Mouse (Mus musculus) fibroblast of lung, adult 2 months (primary cell): ENCODE data around the gene Ppt2.

Experiments
- DNase-seq: peaks from one replicate; pipeline ENCODE4 v3.0.0-alpha.2; 2011; ENCODE audit warnings: low read depth

Ppt2 gene

GRCm38 (mm10) chr17:34655581-34655991 is 27.3 kb upstream of the Ppt2 start:
- DNase-seq = peak; percentile 93

DNA sequence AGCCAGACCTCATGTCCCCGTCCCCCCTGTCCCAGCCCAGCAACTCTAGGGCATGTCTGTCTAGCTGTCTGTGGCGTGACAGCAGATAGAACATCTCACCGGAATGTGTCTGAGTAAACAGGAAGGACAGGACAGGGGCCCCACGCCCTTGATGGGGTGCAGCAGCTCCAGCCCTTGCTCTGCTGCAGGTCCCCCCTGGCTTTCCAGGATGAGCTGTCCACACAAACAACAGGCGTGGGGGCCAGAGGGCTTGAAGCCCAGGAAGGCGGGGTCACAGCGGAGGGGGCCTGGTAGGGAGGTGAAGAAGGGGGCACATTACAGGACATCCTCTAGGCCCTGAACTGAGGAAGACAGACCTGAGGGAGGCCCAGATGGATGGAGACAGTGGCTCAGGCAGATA is 26.9 kb upstream of the Ppt2 start:
- DNase-seq = no peak

- DNase-seq = no peak
These were observed 26.1 kb upstream of the Ppt2 start for GRCm38 (mm10) chr17:34654392-34654791.

- DNase-seq = no peak
These were observed 25.5 kb upstream of the Ppt2 start for GRCm38 (mm10) chr17:34653746-34654285.

- DNase-seq = no peak
These were observed 24.7 kb upstream of the Ppt2 start for GRCm38 (mm10) chr17:34652985-34653384.

DNA sequence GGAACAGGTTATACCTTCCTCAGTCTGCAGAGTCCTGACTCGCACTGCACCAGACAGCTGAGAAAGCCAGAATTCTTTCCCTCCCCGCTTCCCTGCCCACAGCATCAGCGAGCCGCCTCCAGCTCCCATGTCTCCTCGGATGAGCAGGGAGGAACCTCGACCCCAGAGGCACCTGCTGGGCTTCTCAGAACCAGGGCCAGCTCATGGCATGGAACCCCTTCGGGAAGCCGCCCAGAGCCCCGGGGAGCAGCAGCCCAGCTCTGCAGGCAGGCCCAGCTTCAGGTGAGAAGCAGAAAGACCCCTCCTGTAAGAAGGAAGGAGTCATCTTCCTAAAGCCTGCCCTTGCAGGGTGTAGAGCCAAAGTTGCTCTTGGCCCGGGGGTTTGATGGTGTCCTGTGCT is 24.2 kb upstream of the Ppt2 start:
- no peak for DNase-seq

- no peak for DNase-seq
These were observed 23.4 kb upstream of the Ppt2 start for GRCm38 (mm10) chr17:34651507-34652221.

GRCm38 (mm10) chr17:34650781-34651180 is 22.5 kb upstream of the Ppt2 start:
- no peak for DNase-seq

DNA sequence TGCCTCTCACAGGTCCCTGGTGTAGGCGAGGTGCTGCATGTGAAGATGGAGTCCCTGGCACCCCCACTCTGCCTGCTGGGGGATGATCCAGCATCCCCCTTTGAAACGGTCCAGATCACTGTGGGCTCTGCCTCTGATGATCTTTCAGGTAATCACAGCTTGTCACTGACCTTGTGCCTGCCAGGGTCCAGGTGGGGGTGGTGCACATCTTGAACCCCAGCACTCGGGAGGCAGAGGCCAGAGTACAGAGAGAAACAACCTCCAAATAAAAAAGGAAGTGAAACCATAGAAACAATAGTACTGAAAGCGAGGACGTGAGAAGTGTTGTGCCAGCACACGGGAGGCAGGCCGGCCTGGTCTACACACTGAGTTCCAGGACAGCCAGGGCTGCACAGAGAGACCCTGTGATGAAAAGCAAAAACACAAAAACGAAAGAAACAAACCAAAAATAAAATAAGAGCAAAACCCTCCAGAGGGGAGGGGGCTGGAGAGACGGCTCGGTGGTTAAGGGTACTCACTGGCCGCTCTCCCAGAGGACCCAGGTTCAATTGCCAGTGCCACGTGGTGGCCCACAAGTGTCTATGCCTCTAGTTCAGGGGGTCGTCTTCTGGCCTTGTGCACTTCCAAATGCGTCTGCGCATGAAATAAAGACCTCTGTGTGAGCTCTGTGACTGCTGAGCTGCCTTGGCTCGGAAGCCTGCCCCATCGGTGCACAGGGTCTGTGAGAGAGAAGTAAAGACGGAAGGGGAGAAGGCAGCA is 21.0 kb upstream of the Ppt2 start:
- no peak for DNase-seq

DNA sequence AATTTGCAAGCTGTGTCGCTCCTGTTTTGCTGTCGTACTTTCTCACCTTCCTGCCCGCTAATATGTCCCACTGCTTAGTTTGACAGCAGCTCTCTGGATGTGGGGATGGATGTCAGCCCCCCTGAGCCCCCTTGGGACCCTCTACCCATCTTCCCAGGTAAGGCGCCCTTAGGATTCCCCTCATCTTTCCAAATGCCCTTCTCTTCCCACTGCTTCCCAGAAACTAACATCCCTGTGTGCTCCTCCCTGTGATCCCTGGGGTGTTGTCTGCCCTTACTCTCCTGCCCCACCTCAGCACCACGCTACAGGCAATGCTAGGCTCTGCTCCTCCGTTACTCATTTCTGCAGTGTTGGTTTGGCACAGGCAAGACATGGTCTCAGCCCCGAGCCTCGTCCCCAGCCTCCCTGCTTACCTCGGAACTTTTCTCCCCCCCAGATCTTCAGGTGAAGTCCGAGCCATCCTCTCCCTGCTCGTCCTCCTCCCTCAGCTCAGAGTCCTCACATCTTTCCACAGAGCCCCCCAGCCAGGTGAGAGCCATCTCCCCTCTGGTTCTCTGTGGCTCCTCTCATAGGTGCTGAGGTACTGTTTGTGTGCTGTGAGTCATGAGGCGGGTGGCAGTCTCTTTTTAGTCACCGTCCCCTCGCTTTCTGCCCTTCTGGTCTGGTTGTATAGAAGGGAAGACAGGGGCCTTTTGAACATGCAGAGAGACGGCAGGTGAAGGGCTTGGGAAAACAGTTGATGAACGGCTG is 20.0 kb upstream of the Ppt2 start:
- no peak for DNase-seq

DNA sequence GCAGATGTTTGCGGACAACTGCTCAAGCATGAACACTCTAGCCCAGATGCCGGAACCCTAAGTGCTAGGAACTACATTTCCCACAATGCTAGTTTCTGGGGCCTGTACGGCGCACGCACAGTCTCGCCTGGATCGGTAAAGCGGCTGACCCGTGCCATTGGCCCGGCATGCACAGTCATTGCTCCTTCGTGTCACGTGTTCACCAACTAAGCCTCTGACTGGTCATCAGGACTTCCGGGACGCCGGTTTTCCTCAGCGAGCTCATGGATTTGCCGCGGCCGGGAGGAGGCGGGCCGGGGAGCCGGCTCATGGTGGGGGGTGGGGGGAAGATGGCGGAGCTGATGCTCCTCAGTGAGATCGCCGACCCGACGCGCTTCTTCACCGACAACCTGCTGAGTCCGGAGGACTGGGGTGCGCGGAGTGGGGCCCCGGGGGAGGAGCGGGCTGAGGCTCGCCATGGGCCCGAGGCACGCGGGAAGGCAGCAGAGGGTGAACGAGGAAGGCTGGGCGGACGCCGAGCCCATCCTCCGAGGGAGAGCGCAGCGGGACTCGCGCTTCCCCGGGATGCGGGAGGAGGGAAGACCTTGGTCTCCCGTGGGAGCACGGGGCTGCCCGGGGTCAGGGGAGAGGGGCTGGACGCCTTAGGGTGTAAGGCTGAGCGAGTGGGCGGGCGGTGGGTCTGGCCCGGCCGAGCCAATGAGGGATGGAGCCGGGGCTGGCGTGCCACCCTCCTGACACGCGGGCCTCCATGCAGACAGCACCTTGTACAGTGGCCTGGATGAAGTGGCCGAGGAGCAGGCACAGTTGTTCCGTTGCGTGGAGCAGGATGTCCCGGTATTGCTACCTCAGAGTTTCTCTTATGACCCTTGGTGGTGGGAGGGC is 18.8 kb upstream of the Ppt2 start, which contains the start of gene Atf6b:
TSS of gene Atf6b (plus strand) at position 241 of the 882 bp plus-strand sequence.
- DNase-seq = peak; percentile 93

DNA sequence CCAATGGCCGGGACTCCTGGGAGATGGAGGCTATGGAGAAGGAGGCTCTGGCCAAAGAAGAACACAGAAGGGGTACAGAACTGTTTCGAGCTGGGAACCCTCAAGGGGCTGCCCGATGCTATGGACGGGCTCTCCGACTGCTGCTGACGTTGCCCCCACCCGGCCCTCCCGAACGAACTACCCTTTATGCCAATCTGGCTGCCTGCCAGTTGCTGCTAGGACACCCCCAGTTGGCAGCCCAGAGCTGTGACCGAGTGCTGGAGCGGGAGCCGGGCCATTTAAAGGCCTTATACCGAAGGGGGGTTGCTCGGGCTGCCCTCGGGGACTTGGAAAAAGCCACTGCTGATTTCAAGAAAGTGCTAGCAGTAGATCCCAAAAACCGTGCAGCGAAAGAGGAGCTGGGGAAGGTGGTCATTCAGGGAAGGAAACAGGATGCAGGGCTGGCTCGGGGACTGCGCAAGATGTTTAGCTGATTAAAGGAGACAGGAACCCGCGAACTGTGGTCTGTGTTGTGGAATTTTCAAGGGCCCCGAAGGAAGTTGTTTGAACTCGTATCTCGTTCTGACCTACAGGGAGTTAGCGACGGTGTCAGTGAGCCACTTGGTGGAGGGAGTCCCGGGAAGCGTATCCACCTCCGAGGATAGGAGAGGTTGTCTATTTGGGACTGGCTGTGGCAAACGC is 17.7 kb upstream of the Ppt2 start:
- no peak for DNase-seq

DNA sequence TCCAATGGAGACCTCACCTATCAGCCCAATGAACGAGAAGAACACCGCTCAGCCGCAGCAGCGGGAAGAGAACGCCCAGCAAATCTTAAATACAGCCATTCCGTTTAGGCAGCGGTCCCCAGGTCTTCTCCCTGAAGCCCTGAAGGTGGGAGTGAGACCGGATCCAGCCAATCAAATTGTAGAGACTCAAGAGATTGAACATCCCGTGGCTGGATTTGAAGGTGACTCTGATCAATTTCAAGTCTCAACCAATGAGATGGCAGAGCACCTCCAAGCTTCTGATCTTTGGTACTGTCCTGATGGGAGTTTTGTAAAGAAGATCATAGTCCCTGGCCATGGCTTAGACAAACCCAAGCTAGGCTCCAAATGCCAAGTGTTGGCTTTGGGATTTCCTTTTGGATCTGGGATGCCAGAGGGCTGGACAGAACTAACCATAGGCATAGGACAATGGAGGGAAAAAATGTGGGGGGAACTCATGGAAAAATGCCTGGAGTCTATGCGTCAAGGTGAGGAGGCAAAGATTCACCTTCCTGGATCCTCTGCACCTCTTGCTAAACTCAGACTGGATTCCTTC is 17.0 kb upstream of the Ppt2 start:
- DNase-seq = no peak

DNA sequence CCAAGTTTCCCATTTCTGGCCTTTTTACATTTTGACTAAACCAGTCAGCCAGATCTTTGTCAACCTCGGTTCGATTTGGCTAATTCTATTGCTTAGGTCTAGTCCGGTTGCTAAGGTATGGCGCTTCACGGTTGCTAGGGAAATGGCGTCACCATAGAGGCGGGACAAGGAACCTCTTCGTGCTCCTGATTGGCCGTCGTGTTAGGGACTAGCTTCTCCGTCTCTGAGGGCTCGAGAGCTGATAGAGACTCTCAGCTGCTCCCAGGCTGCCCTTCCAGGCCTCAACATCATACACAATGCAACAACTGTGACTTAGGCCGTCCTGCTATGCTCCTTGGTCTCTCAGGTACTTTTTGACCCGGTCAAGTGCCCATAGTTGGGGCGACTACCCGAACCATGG is 16.3 kb upstream of the Ppt2 start, which contains the start of gene Fkbpl:
TSS of gene Fkbpl (plus strand) at position 157 of the 400 bp plus-strand sequence.
- peak; percentile 93 for DNase-seq

DNA sequence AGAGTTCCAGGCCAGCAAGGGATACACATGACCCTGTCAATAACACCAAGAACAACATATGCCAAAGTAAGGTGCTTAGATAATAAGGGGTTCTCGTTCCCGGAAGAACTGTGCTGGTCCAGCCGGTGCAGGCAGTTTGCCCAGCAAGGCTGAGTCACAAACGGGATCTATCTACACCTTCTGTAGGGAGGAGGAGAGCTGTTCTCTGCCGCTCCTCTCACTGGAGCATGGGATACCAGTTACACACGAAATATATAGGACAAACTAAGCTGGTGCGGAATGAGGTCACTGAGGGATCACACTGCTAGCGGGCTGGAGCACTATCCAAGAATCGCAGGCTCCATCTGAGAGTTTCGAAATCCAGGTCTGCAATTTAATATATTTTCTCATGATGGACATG is 15.6 kb upstream of the Ppt2 start:
- DNase-seq = no peak

DNA sequence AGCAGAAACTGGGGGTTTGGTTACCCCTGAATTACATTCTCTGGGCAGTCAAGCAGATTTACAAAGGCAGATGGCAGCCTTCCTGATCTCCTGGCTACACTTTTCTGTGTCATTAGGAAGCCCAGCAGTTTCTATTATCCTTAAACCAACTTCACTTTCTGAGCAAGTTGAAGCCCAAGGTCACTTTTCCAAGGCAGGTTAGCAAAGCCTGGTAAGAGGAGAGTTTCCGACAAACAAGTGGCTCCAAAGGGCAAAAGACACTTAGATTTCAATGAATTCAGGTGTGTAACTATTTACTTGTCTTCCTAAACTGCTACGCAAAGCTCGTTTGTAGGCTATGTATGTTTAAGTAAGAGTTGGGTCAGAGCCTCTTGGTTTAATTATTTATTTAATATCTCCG is 15.1 kb upstream of the Ppt2 start:
- DNase-seq = no peak

DNA sequence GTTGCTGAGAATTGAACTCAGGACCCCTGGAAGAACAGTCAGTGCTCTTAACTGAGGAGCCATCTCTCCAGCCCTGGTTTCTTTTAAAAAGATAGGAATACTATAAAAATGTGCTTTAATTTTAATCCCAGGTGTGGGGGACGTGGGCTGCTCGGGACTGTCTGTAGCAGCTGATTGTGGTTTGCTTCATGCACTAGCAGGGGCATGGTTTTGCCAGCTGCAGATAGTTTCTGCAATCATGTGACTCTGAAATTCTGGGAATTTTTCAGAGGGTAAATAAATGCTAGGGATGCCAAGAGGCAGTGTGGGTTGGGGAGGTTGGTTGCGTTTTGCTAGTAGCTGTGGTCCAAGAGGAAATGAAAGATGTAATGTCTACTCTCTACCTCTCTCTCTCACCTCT is 13.6 kb upstream of the Ppt2 start:
- DNase-seq = no peak

DNA sequence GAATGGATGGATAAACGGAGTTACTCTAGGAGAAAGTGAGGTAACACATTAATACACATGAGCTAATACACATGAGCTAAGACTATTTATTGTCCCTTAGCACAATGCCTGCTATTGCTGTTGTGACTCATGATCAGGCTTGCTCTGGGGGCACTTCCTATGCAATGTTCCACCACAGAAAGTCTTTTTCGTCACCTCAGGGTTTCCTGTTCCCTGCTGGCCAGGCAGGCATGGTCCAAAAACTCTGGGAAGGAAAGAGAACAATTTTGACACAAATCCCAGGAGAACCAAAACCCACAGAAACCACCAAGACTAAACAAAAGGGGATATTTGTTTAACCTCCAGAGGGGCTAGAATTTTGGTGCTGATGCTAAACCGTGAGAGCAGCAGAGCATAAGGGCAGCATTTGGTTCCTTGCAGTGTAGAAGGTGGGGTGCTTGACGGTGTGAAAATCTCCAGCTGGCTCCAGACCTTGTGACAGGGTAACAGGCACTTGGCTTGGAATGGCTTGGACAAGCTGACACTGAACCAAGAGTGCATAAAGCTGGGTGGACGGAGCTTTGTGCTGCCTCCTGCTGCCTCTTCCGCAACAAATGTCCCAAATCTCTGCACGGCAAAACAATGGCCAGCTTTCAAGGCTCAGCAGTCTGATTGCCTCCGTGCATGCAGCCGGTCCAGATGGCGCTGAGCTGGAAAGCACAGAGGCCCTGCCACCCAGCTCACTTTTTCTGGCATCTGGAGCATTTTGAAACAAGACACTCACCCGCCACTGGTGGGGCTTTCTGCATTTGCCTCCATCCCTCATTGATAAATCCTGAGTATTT is 12.7 kb upstream of the Ppt2 start:
- DNase-seq = peak; percentile 97

DNA sequence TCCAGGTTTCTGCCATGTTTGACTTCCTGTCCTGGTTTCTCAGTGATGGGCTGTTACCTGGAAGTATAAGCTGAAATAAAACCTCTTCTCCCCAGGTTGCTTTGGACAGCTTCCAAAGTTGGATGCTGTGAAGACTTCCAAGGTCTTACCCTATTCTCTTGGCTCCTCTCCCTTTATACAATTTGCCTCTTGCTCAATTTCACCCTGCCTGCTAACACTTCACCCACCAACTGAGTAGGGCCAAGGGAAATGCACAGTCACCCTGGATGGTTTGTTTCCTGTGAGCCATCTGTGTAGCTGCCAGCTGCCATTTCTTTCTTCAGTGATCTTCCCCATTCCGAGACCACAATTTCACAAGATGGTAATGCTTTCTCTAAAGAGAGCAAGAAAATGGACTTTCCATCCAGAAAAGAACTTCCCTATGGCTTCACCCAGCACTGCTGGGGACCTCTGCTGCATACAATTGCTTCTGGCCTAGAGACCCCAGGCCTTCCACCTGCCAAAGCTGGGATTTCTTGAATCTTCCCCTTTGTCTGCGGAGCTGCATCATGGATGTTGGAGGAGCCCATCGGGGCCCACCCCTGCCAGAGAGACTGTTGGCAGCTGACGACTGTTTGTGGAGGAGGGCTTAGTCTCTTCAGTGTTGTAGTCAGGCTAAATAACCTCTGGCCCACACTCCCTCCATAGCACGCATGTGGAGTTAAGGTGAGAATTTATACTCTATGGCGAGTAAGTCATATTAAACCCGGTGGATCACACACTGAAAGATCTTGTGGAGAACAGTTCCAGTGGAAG is 11.3 kb upstream of the Ppt2 start:
- DNase-seq = peak; percentile 34
